Mouse (Mus musculus) small intestine, adult 2 months (tissue): Measurements from ENCODE around the gene Rab1a. TPM values are rescaled to one million over a fixed set of nuclear protein-coding genes. Genes with fewer than 3 reads are reported as not detected.

ENCODE experiments used
- H3K27ac ChIP-seq: fragments of 200-500 bp; 2 replicates; pipeline ENCODE4 v1.5.1; 2012; ENCODE audit warnings: low read depth, low read length, control low read depth, inconsistent platforms; ENCODE audit not compliant: insufficient read depth
- H3K27me3 ChIP-seq: fragments of 200-500 bp; 2 replicates; pipeline ENCODE4 v1.6.1; 2012; ENCODE audit warnings: mild to moderate bottlenecking, moderate library complexity, low read length, inconsistent platforms; ENCODE audit not compliant: control insufficient read depth, insufficient read depth
- H3K36me3 ChIP-seq: fragments of 200-500 bp; 2 replicates; pipeline ENCODE4 v1.6.1; 2012; ENCODE audit warnings: mild to moderate bottlenecking, low read length, control low read depth, inconsistent platforms; ENCODE audit not compliant: control insufficient read depth, insufficient read depth
- H3K4me1 ChIP-seq: fragments of 200-500 bp; 2 replicates; pipeline ENCODE4 v1.6.1; 2012; ENCODE audit warnings: low read length, inconsistent platforms, mixed read lengths; ENCODE audit not compliant: control insufficient read depth, insufficient read depth, insufficient read length
- H3K4me3 ChIP-seq: fragments of 200-500 bp; 2 replicates; pipeline ENCODE4 v1.5.1; 2012; ENCODE audit warnings: low read depth, mild to moderate bottlenecking, control low read depth, inconsistent platforms, low read length, moderate library complexity
- CTCF ChIP-seq: fragments of 200-500 bp; IDR thresholded peaks from 2 replicates; pipeline ENCODE4 v1.5.1; 2012; ENCODE audit warnings: low read depth, mild to moderate bottlenecking, control low read depth, inconsistent platforms, low read length, moderate library complexity, mixed read lengths; ENCODE audit not compliant: insufficient replicate concordance, insufficient read length; ENCODE audit errors: extremely low read depth
- POLR2A ChIP-seq: fragments of 200-500 bp; IDR thresholded peaks from 2 replicates; pipeline ENCODE4 v1.6.1; 2012; ENCODE audit warnings: low read depth, mild to moderate bottlenecking, control low read depth, inconsistent platforms, low read length, moderate library complexity
- WGBS: fragments of 180-500 bp; shearing (Covaris S2); methylation state at CpG from one replicate; pipeline ENCODE4 v1.1.7; 2018; 5-methylcytosine and 5-hydroxymethylcytosine counted together
- polyA plus RNA-seq: library from polyadenylated mRNA; depleted of rRNA; stranded (reverse); fragments of >200 nt; gene quantifications from 2 replicates; pipeline ENCODE4 v1.2.3, GENCODE M21; 2012

The Rab1a gene
- polyA plus RNA-seq, 1 experiment: 60.0 TPM

GRCm38 (mm10) chr11:20224196-20224595 is 23.0 kb downstream of the Rab1a start:
- Histone ChIP-seq H3K4me1 (peaks cover 2% of the 10 kb centered on the region; the same call in 1 of the 2 replicates), H3K27ac (no peak overlapping the region), H3K36me3 (peaks cover 70% of the 10 kb centered on the region), H3K4me3 (no peak overlapping the region), H3K27me3 (no peaks in the 10 kb centered on the region)
- WGBS: 77% methylated on average over 6 of the region's 6 CpGs
- no peak for TF ChIP-seq POLR2A
- no peak for TF ChIP-seq CTCF

DNA sequence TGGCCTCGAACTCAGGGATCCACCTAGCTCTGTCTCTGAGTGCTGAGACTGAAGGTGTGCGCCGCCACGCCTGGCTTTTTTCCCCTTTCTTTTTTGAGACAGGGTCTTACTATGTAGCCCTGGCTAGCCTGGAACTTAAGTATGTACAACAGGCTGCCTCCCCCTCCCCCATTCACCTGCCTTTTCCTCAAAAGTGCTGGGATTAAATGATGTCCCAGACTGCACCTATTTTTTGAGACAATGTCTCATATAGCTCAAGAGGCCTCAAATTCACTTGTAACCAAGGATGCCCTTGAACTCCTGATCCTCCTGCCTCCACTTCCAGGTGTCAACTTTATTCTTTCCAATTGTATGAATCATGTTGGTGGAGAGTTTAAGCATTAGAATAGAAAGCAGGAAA is 24.7 kb downstream of the Rab1a start:
- Histone ChIP-seq H3K27me3 (no peaks in the 10 kb centered on the region), H3K27ac (no peak overlapping the region), H3K4me3 (no peak overlapping the region), H3K4me1 (no peaks in the 10 kb centered on the region), H3K36me3 (peaks cover 70% of the 10 kb centered on the region)
- TF ChIP-seq CTCF: no peak
- TF ChIP-seq POLR2A: no peak
- 97% methylated on average over 4 of the region's 4 CpGs for WGBS

- H3K4me3 ChIP-seq: no peak overlapping the region
- TF ChIP-seq CTCF (no peak), POLR2A (no peak)
- H3K4me1 ChIP-seq: no peaks in the 10 kb centered on the region
- no peak overlapping the region for H3K27ac ChIP-seq
- no peaks in the 10 kb centered on the region for H3K27me3 ChIP-seq
- peaks cover 65% of the 10 kb centered on the region for H3K36me3 ChIP-seq
- 82% methylated on average over 5 of the region's 5 CpGs for WGBS
Measured at GRCm38 (mm10) chr11:20228666-20229065, 27.4 kb downstream of the Rab1a start.

GRCm38 (mm10) chr11:20229311-20229710 is 28.1 kb downstream of the Rab1a start:
- Histone ChIP-seq H3K27me3 (no peaks in the 10 kb centered on the region), H3K36me3 (peaks cover 65% of the 10 kb centered on the region), H3K4me3 (no peak overlapping the region), H3K4me1 (no peaks in the 10 kb centered on the region), H3K27ac (no peak overlapping the region)
- WGBS: 78% methylated on average over 4 of the region's 4 CpGs
- TF ChIP-seq POLR2A (no peak), CTCF (no peak)

DNA sequence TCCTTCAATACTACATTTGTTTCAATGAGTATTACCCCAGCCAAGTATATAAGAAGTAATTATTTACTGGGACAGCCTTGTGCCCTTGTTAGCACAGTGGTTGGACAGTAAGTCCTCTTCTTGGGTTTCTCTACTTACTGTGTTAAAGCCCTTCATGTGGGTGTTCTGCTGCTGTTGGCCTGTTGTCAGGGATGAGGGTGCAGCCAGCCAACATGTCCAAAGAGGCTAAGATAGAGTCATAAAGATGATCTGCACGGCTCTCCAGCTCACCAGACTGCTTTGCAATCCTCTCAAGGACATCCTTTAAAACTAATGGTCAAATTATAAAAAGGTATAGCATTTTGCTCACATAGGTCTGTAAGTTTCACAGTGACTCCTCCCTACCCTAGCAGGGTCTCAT is 29.1 kb downstream of the Rab1a start:
- H3K4me1 ChIP-seq: no peaks in the 10 kb centered on the region
- 45% methylated on average over 1 of the region's 1 CpGs for WGBS
- H3K4me3 ChIP-seq: no peak overlapping the region
- H3K27ac ChIP-seq: 0 out of 2 replicates have a peak overlapping the region, but pooled peaks have one; percentile 9
- no peaks in the 10 kb centered on the region for H3K27me3 ChIP-seq
- no peak for TF ChIP-seq POLR2A
- TF ChIP-seq CTCF: no peak
- peaks cover 64% of the 10 kb centered on the region for H3K36me3 ChIP-seq

GRCm38 (mm10) chr11:20231128-20231878 is 30.1 kb downstream of the Rab1a start:
- Histone ChIP-seq H3K4me3 (no peak overlapping the region), H3K36me3 (peaks cover 63% of the 10 kb centered on the region), H3K27me3 (no peaks in the 10 kb centered on the region), H3K4me1 (no peaks in the 10 kb centered on the region), H3K27ac (no peak overlapping the region)
- 49% methylated on average over 8 of the region's 8 CpGs for WGBS
- TF ChIP-seq POLR2A (no peak), CTCF (peak; percentile 5; the same call in 1 of the 2 replicates)

DNA sequence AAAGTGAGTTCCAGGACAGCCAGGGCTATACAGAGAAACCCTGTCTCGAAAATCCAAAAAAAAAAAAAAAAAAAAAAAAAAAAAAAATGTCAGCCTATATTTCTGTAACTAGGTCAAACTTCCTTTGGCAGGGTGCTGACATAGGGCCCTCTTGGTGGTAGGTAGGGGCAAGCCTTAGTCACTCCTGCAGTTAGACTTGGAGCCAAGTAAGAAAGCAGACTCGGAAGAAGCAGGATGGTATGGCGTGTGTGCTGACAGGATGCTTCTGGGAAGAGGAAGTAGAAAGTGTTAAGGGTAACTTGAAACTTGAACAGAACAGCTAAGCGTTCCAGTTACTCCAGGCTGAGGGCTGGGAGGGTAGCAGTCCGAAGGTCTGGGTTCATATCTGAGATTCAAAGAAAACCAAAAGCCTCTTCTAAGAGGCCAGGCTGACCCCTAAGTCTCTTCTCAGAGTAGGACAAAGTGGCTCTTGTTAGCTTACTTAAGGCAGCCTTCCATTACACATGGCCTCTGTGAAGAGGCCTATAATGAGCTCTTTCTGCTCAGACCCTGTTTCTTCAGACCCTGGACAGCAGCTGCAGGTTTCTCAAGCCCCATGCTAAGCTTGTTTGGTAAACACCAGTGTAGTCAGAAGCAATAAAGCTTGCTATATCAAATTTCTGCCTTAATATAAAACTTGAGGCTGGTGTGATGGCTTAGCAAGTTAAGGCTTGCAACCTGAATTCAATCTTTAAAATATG is 31.0 kb downstream of the Rab1a start:
- no peak overlapping the region for H3K27ac ChIP-seq

More for the DNA sequence above, 31.0 kb downstream of the Rab1a start:
- TF ChIP-seq CTCF (no peak), POLR2A (no peak)
- Histone ChIP-seq H3K36me3 (peaks cover 68% of the 10 kb centered on the region), H3K27me3 (no peaks in the 10 kb centered on the region), H3K4me3 (no peak overlapping the region), H3K4me1 (no peaks in the 10 kb centered on the region)
- WGBS: 67% methylated on average over 4 of the region's 5 CpGs
